Mouse (Mus musculus): ENCODE results near the gene Gosr2. TPM values are rescaled to one million over a fixed set of nuclear protein-coding genes. Genes with fewer than 3 reads are reported as not detected.

The Gosr2 gene
- 73.2 TPM for polyA plus RNA-seq (2012; fragmentation: generic; extraction: Trizol)
- long read RNA-seq, experiment 1, transcript Gosr2-201 (6 exons, 3,266 nt) = major isoform, 54 of 108 reads
- long read RNA-seq, experiment 1, transcript Gosr2-203 (5 exons, 917 nt) = minor isoform, 7 of 108 reads
- long read RNA-seq, experiment 1, transcript Gosr2-202 (5 exons, 1,044 nt) = minor isoform, 10 of 108 reads
- long read RNA-seq, experiment 1, partial matches to known transcripts = 23 of 108 reads
- long read RNA-seq, experiment 1, other reads (novel, unspliced or antisense) = 14 of 108 reads
- long read RNA-seq, experiment 2, transcript Gosr2-201 (6 exons, 3,266 nt) = major isoform, 486 of 754 reads
- long read RNA-seq, experiment 2, transcript Gosr2-203 (5 exons, 917 nt) = minor isoform, 80 of 754 reads
- long read RNA-seq, experiment 2, transcript Gosr2-202 (5 exons, 1,044 nt) = minor isoform, 61 of 754 reads
- long read RNA-seq, experiment 2, partial matches to known transcripts = 6 of 754 reads
- long read RNA-seq, experiment 2, other reads (novel, unspliced or antisense) = 121 of 754 reads

DNA sequence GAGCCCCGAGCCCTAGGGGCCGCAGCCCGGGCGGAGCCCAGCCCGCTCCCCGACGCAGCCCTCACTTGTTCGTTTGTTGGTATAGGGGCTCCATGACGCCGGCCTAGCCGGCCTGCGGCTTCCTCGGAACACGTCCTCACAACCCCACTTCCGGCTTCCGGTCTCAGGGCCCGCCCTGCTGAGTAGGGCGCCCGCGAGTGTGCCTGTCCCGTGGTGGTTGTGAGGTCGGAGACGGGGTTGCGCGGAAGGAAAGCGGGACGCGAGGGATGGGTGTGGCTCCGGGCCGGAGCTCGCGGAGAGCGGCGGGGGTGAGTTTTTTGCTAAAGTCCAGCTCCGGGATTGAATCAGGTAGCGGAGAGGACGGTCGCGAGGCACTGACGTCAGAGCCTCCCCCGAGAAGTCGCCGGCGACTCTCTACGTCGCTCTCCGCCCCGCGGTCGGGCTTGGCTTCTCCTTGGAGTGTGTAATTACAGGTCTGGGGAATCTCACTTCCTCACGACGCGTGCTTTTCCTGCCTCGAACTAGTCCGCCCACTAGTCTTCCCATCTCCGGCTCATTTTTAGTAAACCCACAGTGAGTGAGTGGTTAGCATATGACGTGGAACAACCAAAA, at the start of gene Gosr2:
Gene Gosr2 (minus strand): TSS at position 334 of the 612 bp plus-strand sequence.
- peaks cover 2% of the 10 kb centered on the region for H3K27me3 ChIP-seq (ENCODE audit: control insufficient read depth, insufficient read depth, insufficient read length)
- no peak for TF ChIP-seq CTCF (IDR thresholded peaks at IDR 0.05; ENCODE audit: control insufficient read depth, insufficient read depth, insufficient read length)
- peak; percentile 85 for TF ChIP-seq MAX (IDR thresholded peaks at IDR 0.05)

DNA sequence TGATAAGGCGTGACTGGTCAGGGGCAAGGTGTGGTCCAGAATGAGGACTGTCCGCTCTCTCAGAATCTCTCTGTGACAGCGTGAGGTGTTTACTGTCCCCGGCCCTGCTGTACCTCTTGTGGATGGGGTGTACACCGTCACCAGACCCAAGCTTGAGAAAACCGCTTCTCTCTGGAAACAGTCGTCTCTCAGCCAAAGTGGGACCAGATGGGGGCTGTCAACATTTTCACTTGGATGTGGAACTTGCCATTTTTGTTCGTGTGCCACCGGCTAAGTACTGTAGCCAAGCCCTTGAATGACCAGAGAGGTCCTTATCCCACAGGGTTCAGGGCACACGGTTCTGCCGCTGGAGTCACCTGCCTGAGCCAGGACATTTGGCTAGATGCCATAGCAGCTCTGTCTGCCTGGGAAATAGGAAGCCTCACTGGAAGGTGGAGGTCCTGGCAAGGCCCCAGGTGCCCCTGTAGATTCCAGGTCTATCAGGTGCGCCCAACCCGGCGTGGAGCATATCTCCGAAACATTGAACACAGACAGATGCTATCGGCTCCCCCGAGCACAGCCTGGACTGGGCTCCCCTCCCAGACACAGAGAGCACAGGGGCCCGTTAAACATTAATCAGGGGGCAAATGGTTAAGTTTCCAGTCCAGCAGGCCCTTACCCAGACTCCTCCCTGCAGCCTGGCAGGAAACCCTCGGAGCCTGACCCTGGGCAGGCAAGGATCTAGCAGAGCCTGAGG, 37.5 kb upstream of the Gosr2 start:
- no peaks in the 10 kb centered on the region for H3K79me2 ChIP-seq (ENCODE audit: control insufficient read depth, insufficient read depth)
- H3K79me3 ChIP-seq (ENCODE audit: low read depth) = no peaks in the 10 kb centered on the region
- no peak for TF ChIP-seq CTCF (IDR thresholded peaks at IDR 0.05; ENCODE audit: control insufficient read depth, insufficient read depth, insufficient read length)
- TF ChIP-seq USF1 (IDR thresholded peaks at IDR 0.05; ENCODE audit: low read depth) = no peak
- TF ChIP-seq MYOD1 (IDR thresholded peaks at IDR 0.05; ENCODE audit: control insufficient read depth, insufficient read length, low read depth) = no peak
- TF ChIP-seq MAX (IDR thresholded peaks at IDR 0.05) = no peak
- no peak for TF ChIP-seq MYOG (IDR thresholded peaks at IDR 0.05; ENCODE audit: control insufficient read depth, extremely low read depth, insufficient read length)
- no peak for TF ChIP-seq CEBPB (IDR thresholded peaks at IDR 0.05; ENCODE audit: low read depth)
- no peak for TF ChIP-seq FOSL1 (IDR thresholded peaks at IDR 0.05; ENCODE audit: insufficient read depth, low read length, poor library complexity, severe bottlenecking)
- no peak overlapping the region for H3K4me3 ChIP-seq (ENCODE audit: insufficient read depth, poor library complexity, severe bottlenecking)
- H3ac ChIP-seq (ENCODE audit: control insufficient read depth, insufficient read length, low read depth) = no peak overlapping the region
- H3K27me3 ChIP-seq (ENCODE audit: control insufficient read depth, insufficient read depth, insufficient read length) = peaks cover 86% of the 10 kb centered on the region
- no peaks in the 10 kb centered on the region for H3K36me3 ChIP-seq (ENCODE audit: control insufficient read depth, insufficient read depth)

More for the DNA sequence above, at the start of gene Gosr2:
- Histone ChIP-seq H3ac (ENCODE audit: control insufficient read depth, insufficient read length, low read depth) (peak within 1 kb of the TSS; percentile 89), H3K79me2 (ENCODE audit: control insufficient read depth, insufficient read depth) (peaks cover 48% of the 10 kb centered on the region), H3K36me3 (ENCODE audit: control insufficient read depth, insufficient read depth) (peaks cover 10% of the 10 kb centered on the region), H3K4me3 (ENCODE audit: insufficient read depth, poor library complexity, severe bottlenecking) (peak within 1 kb of the TSS; percentile 84), H3K79me3 (ENCODE audit: low read depth) (peaks cover 38% of the 10 kb centered on the region)

DNA sequence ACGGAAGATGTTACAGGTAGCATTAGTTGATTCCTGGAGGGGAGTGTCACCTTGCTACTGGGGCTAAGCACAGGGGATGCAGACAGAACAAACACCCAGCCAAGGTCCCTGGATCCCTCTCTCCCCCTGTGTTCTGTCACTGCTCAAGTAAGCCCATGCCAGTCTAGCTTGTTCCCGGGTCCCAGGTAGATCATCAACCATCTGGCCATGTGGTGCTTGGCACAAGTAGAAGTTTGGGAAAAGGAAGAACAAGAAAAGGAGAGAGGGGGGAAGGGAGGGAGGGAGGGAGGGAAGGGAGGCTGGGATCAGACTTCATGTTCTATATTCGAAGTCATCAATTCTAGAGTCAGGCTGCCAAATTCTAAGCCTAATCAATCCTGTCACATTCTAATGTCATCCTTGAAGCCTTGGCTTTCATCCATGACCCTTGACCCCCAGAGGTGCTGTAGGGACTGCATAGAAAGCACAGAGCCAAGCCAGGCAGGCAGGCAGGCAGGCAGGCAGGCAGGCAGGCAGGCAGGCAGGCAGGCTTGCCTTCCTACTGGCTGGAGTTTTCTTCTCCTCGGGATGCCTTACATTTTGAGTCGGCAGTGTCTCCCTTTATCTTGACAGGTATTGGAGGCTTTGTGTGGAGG, 36.8 kb upstream of the Gosr2 start:
- H3K36me3 ChIP-seq (ENCODE audit: control insufficient read depth, insufficient read depth) = no peaks in the 10 kb centered on the region
- H3K79me2 ChIP-seq (ENCODE audit: control insufficient read depth, insufficient read depth) = no peaks in the 10 kb centered on the region
- H3K4me3 ChIP-seq (ENCODE audit: insufficient read depth, poor library complexity, severe bottlenecking) = no peak overlapping the region
- peaks cover 80% of the 10 kb centered on the region for H3K27me3 ChIP-seq (ENCODE audit: control insufficient read depth, insufficient read depth, insufficient read length)
- H3K79me3 ChIP-seq (ENCODE audit: low read depth) = no peaks in the 10 kb centered on the region
- no peak overlapping the region for H3ac ChIP-seq (ENCODE audit: control insufficient read depth, insufficient read length, low read depth)
- TF ChIP-seq MYOG (IDR thresholded peaks at IDR 0.05; ENCODE audit: control insufficient read depth, extremely low read depth, insufficient read length) (no peak), CEBPB (IDR thresholded peaks at IDR 0.05; ENCODE audit: low read depth) (no peak), CTCF (IDR thresholded peaks at IDR 0.05; ENCODE audit: control insufficient read depth, insufficient read depth, insufficient read length) (no peak)

DNA sequence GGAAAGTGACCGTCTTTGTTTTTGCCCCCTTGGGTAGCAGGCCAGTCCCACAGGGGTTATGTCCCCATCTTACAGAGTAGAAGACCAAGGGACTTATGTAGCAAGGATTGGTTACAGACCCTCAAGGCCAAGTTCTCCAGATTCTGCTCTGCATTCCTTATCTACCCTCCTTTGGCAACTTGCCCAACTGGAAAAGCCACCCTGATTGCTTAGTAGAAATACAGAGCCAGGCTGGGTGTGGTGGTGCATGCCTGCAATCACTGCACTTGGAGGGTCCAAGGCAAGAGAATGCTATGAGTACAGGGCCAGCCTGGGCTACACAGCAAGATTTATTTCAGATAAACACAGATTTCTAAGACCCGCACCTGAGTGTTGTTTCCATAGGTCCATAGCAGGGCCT, 36.3 kb upstream of the Gosr2 start:
- Histone ChIP-seq H3K79me2 (ENCODE audit: control insufficient read depth, insufficient read depth) (no peaks in the 10 kb centered on the region), H3K79me3 (ENCODE audit: low read depth) (no peaks in the 10 kb centered on the region), H3K4me3 (ENCODE audit: insufficient read depth, poor library complexity, severe bottlenecking) (no peak overlapping the region), H3ac (ENCODE audit: control insufficient read depth, insufficient read length, low read depth) (no peak overlapping the region), H3K36me3 (ENCODE audit: control insufficient read depth, insufficient read depth) (no peaks in the 10 kb centered on the region), H3K27me3 (ENCODE audit: control insufficient read depth, insufficient read depth, insufficient read length) (peaks cover 80% of the 10 kb centered on the region)
- TF ChIP-seq MYOG (IDR thresholded peaks at IDR 0.05; ENCODE audit: control insufficient read depth, extremely low read depth, insufficient read length) (no peak), CTCF (IDR thresholded peaks at IDR 0.05; ENCODE audit: control insufficient read depth, insufficient read depth, insufficient read length) (no peak), MAX (IDR thresholded peaks at IDR 0.05) (no peak), CEBPB (IDR thresholded peaks at IDR 0.05; ENCODE audit: low read depth) (no peak), MYOD1 (IDR thresholded peaks at IDR 0.05; ENCODE audit: control insufficient read depth, insufficient read length, low read depth) (no peak), FOSL1 (IDR thresholded peaks at IDR 0.05; ENCODE audit: insufficient read depth, low read length, poor library complexity, severe bottlenecking) (no peak), USF1 (IDR thresholded peaks at IDR 0.05; ENCODE audit: low read depth) (no peak)

DNA sequence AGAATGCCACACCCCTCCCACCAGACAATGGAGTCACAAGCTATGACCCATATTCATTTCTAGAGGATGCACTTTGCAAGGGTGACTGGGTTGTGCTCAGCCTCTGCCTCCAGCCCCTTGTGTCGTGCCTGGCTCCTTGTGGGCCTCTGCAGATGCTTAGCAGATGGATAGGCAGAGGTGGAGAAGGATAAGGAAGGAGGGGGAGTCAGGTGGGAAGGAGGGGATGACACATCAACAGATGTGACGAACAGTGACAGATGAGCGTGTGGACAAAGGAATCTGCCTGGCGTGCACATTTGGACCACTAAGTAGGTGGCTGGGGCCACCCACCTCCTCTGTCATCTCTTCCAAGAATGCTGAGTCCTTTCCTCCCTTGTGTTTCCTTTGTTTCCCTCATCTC, 35.4 kb upstream of the Gosr2 start:
- no peaks in the 10 kb centered on the region for H3K79me3 ChIP-seq (ENCODE audit: low read depth)
- no peak overlapping the region for H3ac ChIP-seq (ENCODE audit: control insufficient read depth, insufficient read length, low read depth)
- H3K4me3 ChIP-seq (ENCODE audit: insufficient read depth, poor library complexity, severe bottlenecking) = no peak overlapping the region
- no peaks in the 10 kb centered on the region for H3K79me2 ChIP-seq (ENCODE audit: control insufficient read depth, insufficient read depth)
- no peaks in the 10 kb centered on the region for H3K36me3 ChIP-seq (ENCODE audit: control insufficient read depth, insufficient read depth)
- H3K27me3 ChIP-seq (ENCODE audit: control insufficient read depth, insufficient read depth, insufficient read length) = peaks cover 79% of the 10 kb centered on the region
- TF ChIP-seq USF1 (IDR thresholded peaks at IDR 0.05; ENCODE audit: low read depth) (no peak), MYOD1 (IDR thresholded peaks at IDR 0.05; ENCODE audit: control insufficient read depth, insufficient read length, low read depth) (no peak), MAX (IDR thresholded peaks at IDR 0.05) (no peak), CEBPB (IDR thresholded peaks at IDR 0.05; ENCODE audit: low read depth) (no peak), FOSL1 (IDR thresholded peaks at IDR 0.05; ENCODE audit: insufficient read depth, low read length, poor library complexity, severe bottlenecking) (no peak), MYOG (IDR thresholded peaks at IDR 0.05; ENCODE audit: control insufficient read depth, extremely low read depth, insufficient read length) (no peak), CTCF (IDR thresholded peaks at IDR 0.05; ENCODE audit: control insufficient read depth, insufficient read depth, insufficient read length) (no peak)
